Mouse (Mus musculus) adipose tissue, adult 10 weeks (tissue): Measurements from ENCODE around the gene Olfr479. TPM values are rescaled to one million over a fixed set of nuclear protein-coding genes. Genes with fewer than 3 reads are reported as not detected.

Source experiments
- polyA plus RNA-seq: library from polyadenylated mRNA; stranded (reverse); fragments of 350-450 nt; fragmentation: Illumina TruSeq; extraction: RNeasy Lipid Tissue Mini Kit (QIAGEN cat#74804); gene quantifications from one replicate; pipeline ENCODE4 v1.2.3, GENCODE M21; 2014; ENCODE audit warnings: low read depth, low replicate concordance

Gene Olfr479
- not detected for polyA plus RNA-seq

GRCm38 (mm10) chr7:108050393-108050792 lies at the start of gene Olfr479:
TSS of gene Olfr479 (plus strand) at chr7:108050693.

GRCm38 (mm10) chr7:108033889-108034288 lies 16.6 kb upstream of the Olfr479 start, which contains the start of gene Olfr478:
TSS of gene Olfr478 (minus strand) at chr7:108033989.

DNA sequence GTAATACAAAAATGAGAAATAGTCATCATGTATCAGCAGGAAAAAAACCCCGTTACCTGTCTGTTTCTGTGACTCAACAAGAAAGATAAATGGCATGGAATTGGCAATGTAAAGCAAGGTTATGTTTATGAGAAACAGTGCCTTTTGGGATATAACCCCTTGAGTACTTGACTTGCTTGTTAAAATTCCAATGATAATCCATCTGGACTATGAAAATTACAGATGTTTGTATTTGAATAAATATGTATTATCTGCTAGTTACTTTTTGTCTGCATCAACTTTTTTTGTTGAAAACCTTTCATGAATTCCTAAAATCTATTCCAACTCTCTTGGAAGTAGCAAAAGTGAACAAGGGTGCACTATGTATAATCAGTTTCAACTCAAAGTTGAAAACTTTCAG lies 16.8 kb downstream of the Olfr479 start, which contains the start of gene Olfr480:
Gene Olfr480, minus strand, starts transcription at position 101 of the 400 bp plus-strand sequence.

DNA sequence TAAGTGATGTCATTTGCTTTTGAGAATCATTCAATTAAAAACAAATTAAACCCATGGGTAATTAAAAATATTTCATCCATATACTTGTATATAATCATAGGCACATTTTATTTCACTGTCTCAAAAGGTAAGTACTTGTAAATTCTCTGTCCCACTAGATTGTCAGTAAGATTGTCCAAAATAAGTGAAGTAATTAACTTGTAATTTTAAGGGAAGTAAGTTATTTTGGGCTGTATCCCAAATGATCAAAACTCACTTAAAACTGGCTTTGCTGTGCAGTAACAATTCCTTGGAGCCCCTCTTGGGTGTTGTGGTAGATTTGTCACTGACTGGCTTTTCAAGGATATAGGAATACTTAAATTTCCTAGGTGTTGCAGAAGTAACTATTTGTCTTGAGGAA lies 29.1 kb downstream of the Olfr479 start, which contains the start of gene Olfr481:
Gene Olfr481, plus strand, starts transcription at position 301 of the 400 bp plus-strand sequence.

DNA sequence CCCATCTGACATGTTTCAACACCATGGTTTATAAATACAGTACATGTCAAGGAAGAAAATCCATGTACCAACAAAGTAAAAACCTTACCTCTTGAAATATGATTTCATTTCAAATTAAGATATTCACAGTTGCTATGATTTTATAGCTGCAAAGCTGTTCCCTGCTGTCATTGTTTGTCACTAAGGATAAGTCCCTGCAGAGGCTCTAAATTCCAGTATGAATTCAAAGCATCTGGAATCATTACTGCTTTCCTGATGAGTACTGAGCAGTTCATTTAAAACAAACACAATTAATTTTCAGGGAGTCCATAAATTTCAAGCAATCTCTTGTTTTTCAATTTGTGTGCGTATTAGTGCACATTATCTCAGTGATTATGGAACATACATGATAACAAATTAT lies 47.0 kb downstream of the Olfr479 start, which contains the start of gene Olfr482:
Gene Olfr482, minus strand, starts transcription at position 101 of the 400 bp plus-strand sequence.

DNA sequence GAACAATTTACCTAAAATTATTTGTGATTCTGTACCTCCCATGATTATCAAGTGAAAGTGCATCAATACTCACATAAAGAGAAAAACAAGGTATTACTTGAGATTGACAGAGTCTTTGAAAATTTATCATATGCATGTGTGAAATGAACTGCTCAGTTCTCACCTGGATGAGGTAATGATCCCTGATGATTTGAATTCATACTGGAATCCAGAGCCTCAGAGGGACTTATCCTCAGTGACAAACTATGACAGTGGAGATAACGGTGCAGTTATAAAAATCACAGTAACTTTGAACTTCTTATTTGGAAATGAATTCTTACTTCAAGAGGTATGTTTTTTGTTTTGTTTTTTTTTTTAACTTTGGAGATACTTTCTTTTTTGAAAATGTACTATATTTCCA lies 50.1 kb downstream of the Olfr479 start, which contains the start of gene Olfr483:
Gene Olfr483, plus strand, starts transcription at position 301 of the 400 bp plus-strand sequence.

Other genes with a start within 250 kb of the Olfr479 start
- 426 TPM for gene Ovch2, start 249.5 kb upstream of the Olfr479 start, polyA plus RNA-seq
- gene Olfr467, start 238.4 kb upstream of the Olfr479 start, polyA plus RNA-seq, result 0.94 TPM
- gene Olfr469, start 225.2 kb upstream of the Olfr479 start, polyA plus RNA-seq, result not detected
- gene Olfr470, start 203.2 kb upstream of the Olfr479 start, polyA plus RNA-seq, result not detected
- gene Olfr472, start 152.8 kb upstream of the Olfr479 start, polyA plus RNA-seq, result not detected
- gene Olfr473, start 120.2 kb upstream of the Olfr479 start, polyA plus RNA-seq, result not detected
- not detected for gene Olfr474, start 96.0 kb upstream of the Olfr479 start, polyA plus RNA-seq
- not detected for gene Olfr476, start 85.9 kb upstream of the Olfr479 start, polyA plus RNA-seq
- gene Olfr477, start 64.0 kb upstream of the Olfr479 start, polyA plus RNA-seq, result not detected
- gene Olfr478, start 16.7 kb upstream of the Olfr479 start, polyA plus RNA-seq, result not detected
- not detected for gene Olfr480, start 16.7 kb downstream of the Olfr479 start, polyA plus RNA-seq
- not detected for gene Olfr481, start 29.2 kb downstream of the Olfr479 start, polyA plus RNA-seq
- gene Olfr482, start 46.9 kb downstream of the Olfr479 start, polyA plus RNA-seq, result not detected
- not detected for gene Olfr483, start 50.2 kb downstream of the Olfr479 start, polyA plus RNA-seq
- gene Olfr484, start 76.8 kb downstream of the Olfr479 start, polyA plus RNA-seq, result not detected
- not detected for gene Olfr485, start 109.2 kb downstream of the Olfr479 start, polyA plus RNA-seq
- gene Olfr486, start 122.0 kb downstream of the Olfr479 start, polyA plus RNA-seq, result not detected
- gene Olfr487, start 163.9 kb downstream of the Olfr479 start, polyA plus RNA-seq, result not detected
- not detected for gene Olfr488, start 207.7 kb downstream of the Olfr479 start, polyA plus RNA-seq
- not detected for gene Olfr490, start 238.2 kb downstream of the Olfr479 start, polyA plus RNA-seq